Mouse (Mus musculus): ENCODE data around the gene Cpt1b. TPM values are rescaled to one million over a fixed set of nuclear protein-coding genes. Genes with fewer than 3 reads are reported as not detected.

Gene Cpt1b
- total and polyA plus RNA-seq, 2 experiments from 2014 or later = 2.2 to 2.4 TPM

DNA sequence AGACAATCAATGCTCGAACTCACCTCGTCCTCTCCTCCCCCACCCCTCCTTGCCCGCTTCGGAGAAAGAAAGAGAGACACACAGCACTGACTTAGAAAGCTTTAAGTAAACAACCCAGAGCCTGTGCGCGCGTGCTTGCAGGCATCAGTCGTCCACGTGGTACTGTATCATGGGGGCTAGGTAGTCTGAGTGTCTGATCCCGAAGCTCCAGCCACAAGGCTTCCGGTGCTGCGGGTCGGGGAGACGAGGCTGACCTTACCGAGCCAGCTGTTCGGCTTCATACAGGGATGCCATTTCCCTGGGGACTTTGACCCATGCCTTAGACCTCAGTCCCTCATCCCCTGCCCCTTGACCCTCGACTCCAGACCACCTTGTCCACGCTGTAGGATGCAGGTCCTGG lies 48.3 kb downstream of the Cpt1b start:
- H3K27ac ChIP-seq (ENCODE audit: low read depth, low read length) = no peak overlapping the region
- no peak overlapping the region for H3K9ac ChIP-seq (replicated peaks; ENCODE audit: low read length, poor library complexity, severe bottlenecking)
- H3K9me3 ChIP-seq (ENCODE audit: low read length) = no peaks in the 10 kb centered on the region
- no peak for TF ChIP-seq CTCF (IDR thresholded peaks at IDR 0.05)
- H3K4me3 ChIP-seq (ENCODE audit: low read depth, low read length) = 0 out of 2 replicates have a peak overlapping the region, but pooled peaks have one; percentile 5
- H3K4me1 ChIP-seq (ENCODE audit: insufficient read depth, low read length) = peaks cover 16% of the 10 kb centered on the region
- peaks cover 32% of the 10 kb centered on the region for H3K27me3 ChIP-seq (ENCODE audit: insufficient read depth, low read length)
- H3K36me3 ChIP-seq (ENCODE audit: insufficient read depth, low read length) = peaks cover 2% of the 10 kb centered on the region; the same call in 1 of the 2 replicates
- WGBS = 9% methylated on average over 18 of the region's 18 CpGs
- no peak overlapping the region for H3K4me2 ChIP-seq (ENCODE audit: low read depth, low read length, poor library complexity, severe bottlenecking)
- no peak for DNase-seq (ENCODE audit: low spot score)
- ATAC-seq (ENCODE audit: low FRiP score) = no peak

DNA sequence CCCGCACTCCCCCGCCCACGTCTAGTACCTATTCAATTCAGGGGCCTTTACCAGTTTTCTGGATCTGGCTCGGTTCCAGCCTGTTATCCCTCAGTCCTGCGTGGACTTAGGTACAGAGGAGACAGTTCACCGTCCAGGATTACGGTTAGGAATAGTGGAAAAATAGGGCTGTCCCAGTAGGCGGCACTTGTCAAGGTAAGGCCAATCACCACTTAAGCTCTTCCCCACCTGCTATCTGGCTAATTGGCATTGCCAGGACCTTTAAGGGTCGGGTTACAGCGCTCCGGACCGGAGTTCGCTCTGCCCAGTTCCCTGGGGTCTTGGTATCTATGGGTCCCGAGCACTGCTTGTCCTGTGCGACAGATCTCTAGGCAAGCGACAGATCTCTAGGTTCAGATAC lies 48.7 kb downstream of the Cpt1b start, which contains the start of gene Tymp:
Tymp (minus strand) TSS at position 83 of the 400 bp plus-strand sequence.
- no peak within 1 kb of the TSS for H3K9ac ChIP-seq (replicated peaks; ENCODE audit: low read length, poor library complexity, severe bottlenecking)
- no peak for TF ChIP-seq CTCF (IDR thresholded peaks at IDR 0.05)
- no peak for ATAC-seq (ENCODE audit: low FRiP score)
- H3K4me3 ChIP-seq (ENCODE audit: low read depth, low read length) = 0 out of 2 replicates have a peak within 1 kb of the TSS, but pooled peaks have one; percentile 5
- no peak within 1 kb of the TSS for H3K27ac ChIP-seq (ENCODE audit: low read depth, low read length)
- 29% methylated on average over 16 of the region's 16 CpGs for WGBS
- H3K9me3 ChIP-seq (ENCODE audit: low read length) = no peaks in the 10 kb centered on the region
- no peak for DNase-seq (ENCODE audit: low spot score)
- no peak within 1 kb of the TSS for H3K4me2 ChIP-seq (ENCODE audit: low read depth, low read length, poor library complexity, severe bottlenecking)
- peaks cover 16% of the 10 kb centered on the region for H3K4me1 ChIP-seq (ENCODE audit: insufficient read depth, low read length)
- H3K27me3 ChIP-seq (ENCODE audit: insufficient read depth, low read length) = peaks cover 32% of the 10 kb centered on the region
- peaks cover 6% of the 10 kb centered on the region for H3K36me3 ChIP-seq (ENCODE audit: insufficient read depth, low read length)

DNA sequence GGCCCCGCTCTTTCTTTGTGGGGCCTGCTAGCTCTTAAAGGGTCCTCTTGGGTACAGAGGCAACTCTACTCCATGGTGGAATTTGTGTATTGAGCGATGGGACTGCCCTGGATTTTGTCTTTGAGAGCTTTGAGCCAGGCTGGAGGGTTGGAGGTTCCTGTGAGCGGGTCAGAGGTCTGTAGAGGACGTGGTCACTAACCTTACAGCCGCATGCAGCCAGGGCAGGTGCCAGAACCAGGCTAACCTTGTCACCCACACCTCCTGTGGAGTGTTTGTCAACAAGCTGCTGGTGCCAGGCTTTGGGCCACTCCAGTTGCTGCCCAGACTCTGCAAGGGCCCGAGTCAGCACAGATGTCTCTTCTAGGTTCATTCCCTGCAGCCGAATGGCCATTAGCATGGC lies 49.6 kb downstream of the Cpt1b start:
- ATAC-seq (ENCODE audit: low FRiP score) = no peak
- peaks cover 16% of the 10 kb centered on the region for H3K4me1 ChIP-seq (ENCODE audit: insufficient read depth, low read length)
- H3K27ac ChIP-seq (ENCODE audit: low read depth, low read length) = no peak overlapping the region
- H3K4me2 ChIP-seq (ENCODE audit: low read depth, low read length, poor library complexity, severe bottlenecking) = no peak overlapping the region
- H3K36me3 ChIP-seq (ENCODE audit: insufficient read depth, low read length) = peaks cover 15% of the 10 kb centered on the region
- no peak overlapping the region for H3K9ac ChIP-seq (replicated peaks; ENCODE audit: low read length, poor library complexity, severe bottlenecking)
- no peak for DNase-seq (ENCODE audit: low spot score)
- H3K27me3 ChIP-seq (ENCODE audit: insufficient read depth, low read length) = peaks cover 32% of the 10 kb centered on the region
- 85% methylated on average over 7 of the region's 7 CpGs for WGBS
- no peak overlapping the region for H3K4me3 ChIP-seq (ENCODE audit: low read depth, low read length)
- no peak for TF ChIP-seq CTCF (IDR thresholded peaks at IDR 0.05)
- no peaks in the 10 kb centered on the region for H3K9me3 ChIP-seq (ENCODE audit: low read length)

GRCm38 (mm10) chr15:89374801-89375534 lies 50.7 kb downstream of the Cpt1b start:
- Histone ChIP-seq H3K27me3 (ENCODE audit: insufficient read depth, low read length) (peaks cover 32% of the 10 kb centered on the region), H3K27ac (ENCODE audit: low read depth, low read length) (no peak overlapping the region), H3K9ac (replicated peaks; ENCODE audit: low read length, poor library complexity, severe bottlenecking) (no peak overlapping the region; the same call in 1 of the 2 replicates), H3K36me3 (ENCODE audit: insufficient read depth, low read length) (peaks cover 21% of the 10 kb centered on the region), H3K9me3 (ENCODE audit: low read length) (no peaks in the 10 kb centered on the region), H3K4me1 (ENCODE audit: insufficient read depth, low read length) (peaks cover 16% of the 10 kb centered on the region), H3K4me2 (ENCODE audit: low read depth, low read length, poor library complexity, severe bottlenecking) (peak overlapping the region; percentile 84), H3K4me3 (ENCODE audit: low read depth, low read length) (no peak overlapping the region)
- WGBS = 93% methylated on average over 17 of the region's 17 CpGs
- DNase-seq (ENCODE audit: low spot score) (no peak), ATAC-seq (ENCODE audit: low FRiP score) (no peak)
- no peak for TF ChIP-seq CTCF (IDR thresholded peaks at IDR 0.05)

DNA sequence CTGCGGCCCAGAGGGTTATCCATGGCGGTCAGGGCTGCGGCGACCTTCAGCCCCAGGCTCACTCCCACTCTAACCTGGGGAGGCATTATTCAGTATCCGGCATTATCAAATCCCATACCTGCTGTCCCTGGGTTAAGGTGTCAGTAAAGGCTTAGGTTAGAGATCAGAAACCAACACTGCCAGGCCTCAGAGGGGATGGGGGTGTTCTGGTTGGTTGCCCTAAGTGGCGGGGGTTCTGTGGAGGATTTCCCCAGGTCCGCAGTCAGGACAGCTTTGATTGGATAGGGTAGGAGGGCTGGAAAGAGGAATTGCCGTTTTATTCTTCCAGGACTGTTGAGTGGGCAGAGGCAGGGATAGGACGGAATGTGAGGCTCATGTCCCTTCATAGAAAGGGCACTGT lies 51.3 kb downstream of the Cpt1b start:
- no peak for ATAC-seq (ENCODE audit: low FRiP score)
- 47% methylated on average over 9 of the region's 9 CpGs for WGBS
- DNase-seq (ENCODE audit: low spot score) = no peak
- peak overlapping the region; percentile 72 for H3K4me3 ChIP-seq (ENCODE audit: low read depth, low read length)
- peak overlapping the region; percentile 78 for H3K9ac ChIP-seq (replicated peaks; ENCODE audit: low read length, poor library complexity, severe bottlenecking)
- no peak for TF ChIP-seq CTCF (IDR thresholded peaks at IDR 0.05)
- no peaks in the 10 kb centered on the region for H3K9me3 ChIP-seq (ENCODE audit: low read length)
- H3K27ac ChIP-seq (ENCODE audit: low read depth, low read length) = peak overlapping the region; percentile 88
- peaks cover 28% of the 10 kb centered on the region for H3K27me3 ChIP-seq (ENCODE audit: insufficient read depth, low read length)
- H3K4me2 ChIP-seq (ENCODE audit: low read depth, low read length, poor library complexity, severe bottlenecking) = peak overlapping the region; percentile 84
- peaks cover 28% of the 10 kb centered on the region for H3K36me3 ChIP-seq (ENCODE audit: insufficient read depth, low read length)
- peaks cover 16% of the 10 kb centered on the region for H3K4me1 ChIP-seq (ENCODE audit: insufficient read depth, low read length)

GRCm38 (mm10) chr15:89373762-89374248 lies 51.9 kb downstream of the Cpt1b start, which contains the start of gene Sco2:
Sco2 (minus strand) TSS chr15:89373846.
- WGBS = under 1% methylated on average over 42 of the region's 42 CpGs
- TF ChIP-seq CTCF (IDR thresholded peaks at IDR 0.05) = peak; percentile 85
- peak; percentile 93 for DNase-seq (ENCODE audit: low spot score)

More at GRCm38 (mm10) chr15:89373762-89374248, 51.9 kb downstream of the Cpt1b start, which contains the start of gene Sco2:
- H3K9ac ChIP-seq (replicated peaks; ENCODE audit: low read length, poor library complexity, severe bottlenecking) = peak within 1 kb of the TSS; percentile 78
- H3K27ac ChIP-seq (ENCODE audit: low read depth, low read length) = peak within 1 kb of the TSS; percentile 88
- peak; percentile 83 for ATAC-seq (ENCODE audit: low FRiP score)
- no peaks in the 10 kb centered on the region for H3K9me3 ChIP-seq (ENCODE audit: low read length)
- H3K4me3 ChIP-seq (ENCODE audit: low read depth, low read length) = peak within 1 kb of the TSS; percentile 72
- H3K4me1 ChIP-seq (ENCODE audit: insufficient read depth, low read length) = peaks cover 11% of the 10 kb centered on the region
- peaks cover 31% of the 10 kb centered on the region for H3K36me3 ChIP-seq (ENCODE audit: insufficient read depth, low read length)
- H3K4me2 ChIP-seq (ENCODE audit: low read depth, low read length, poor library complexity, severe bottlenecking) = peak within 1 kb of the TSS; percentile 84
- H3K27me3 ChIP-seq (ENCODE audit: insufficient read depth, low read length) = peaks cover 26% of the 10 kb centered on the region
